18 mouse cellular contexts compared by ENCODE assay signal in the genomic region with DNA sequence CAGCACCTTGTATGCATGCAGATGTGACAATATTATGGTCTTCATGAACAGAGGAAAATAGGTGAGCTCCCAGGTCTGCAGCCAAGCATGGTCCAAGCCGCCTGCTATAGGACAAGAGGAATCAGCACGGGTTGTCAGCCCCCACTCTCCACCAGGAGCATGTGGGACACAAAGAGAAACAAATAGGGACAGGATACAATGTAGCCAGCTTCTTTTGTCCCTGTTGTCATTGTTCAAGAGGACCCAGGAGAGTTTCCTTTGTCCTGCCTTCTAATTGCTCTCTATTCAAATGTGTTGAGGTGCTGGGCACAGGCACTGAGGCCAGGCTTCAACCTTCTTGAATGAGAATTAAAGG.
DNase-seq lines count a peak whose midpoint lies in the region; ATAC-seq lines count a peak whose summit lies in the region.
"Had no signal": no experiment of that assay in that cellular context is flagged by ENCODE, and none has a peak within 500 bp of the region (broad histone marks: within the 10 kb centered on the region; RNA-seq: fewer than 3 reads in every experiment).

No protein-coding gene starts in this region.

- H3K36me3 ChIP-seq in forebrain, embryonic 12.5 days (replicated peaks): no peaks in the 10 kb centered on the region
- no peaks in the 10 kb centered on the region for H3K36me3 ChIP-seq in hindbrain, embryonic 13.5 days
- no peaks in the 10 kb centered on the region for H3K36me3 ChIP-seq in midbrain, embryonic 16.5 days (ENCODE audit: control insufficient read depth, insufficient read depth, low read length)
- H3K36me3 ChIP-seq: embryonic facial prominence, embryonic 12.5 days; heart, embryonic 10.5 days; liver, embryonic 13.5 days had no signal

- H3K27ac ChIP-seq in forebrain, embryonic 12.5 days: peak overlapping the region; percentile 74; the same call in 1 of the 2 replicates
- H3K27ac ChIP-seq in hindbrain, embryonic 13.5 days: peak overlapping the region; percentile 85
- H3K27ac ChIP-seq in midbrain, embryonic 16.5 days (ENCODE audit: low read length): peak overlapping the region; percentile 86
- H3K27ac ChIP-seq: embryonic facial prominence, embryonic 12.5 days; heart, embryonic 10.5 days; liver, embryonic 13.5 days had no signal

- H3K4me2 ChIP-seq in forebrain, embryonic 12.5 days: no peak overlapping the region
- H3K4me2 ChIP-seq in hindbrain, embryonic 13.5 days: no peak overlapping the region
- H3K4me2 ChIP-seq in midbrain, embryonic 16.5 days (ENCODE audit: low read length): no peak overlapping the region
- H3K4me2 ChIP-seq: embryonic facial prominence, embryonic 12.5 days; liver, embryonic 13.5 days had no signal

- peak; percentile 85 for DNase-seq in R1 (ENCODE audit: low read depth, low spot score)
- DNase-seq in layer of hippocampus, adult 11-12 months (ENCODE audit: low spot score): no peak
- DNase-seq in left cerebral cortex, adult 9 months (ENCODE audit: low spot score in 2 of 2): no peak
- no peak for DNase-seq in adrenal gland, adult 18-20 months (ENCODE audit: low spot score in 2 of 2)
- DNase-seq: cerebellum, postnatal 36 days; gastrocnemius, postnatal 10 days; kidney, postnatal 10 days; liver, embryonic 13.5 days; spleen, adult 18-20 months; thymus, postnatal 25 days had no signal

- no peaks in the 10 kb centered on the region for H3K27me3 ChIP-seq in forebrain, embryonic 12.5 days
- no peaks in the 10 kb centered on the region for H3K27me3 ChIP-seq in hindbrain, embryonic 13.5 days
- H3K27me3 ChIP-seq in midbrain, embryonic 16.5 days (ENCODE audit: control insufficient read depth, insufficient read depth, low read depth, low read length): no peaks in the 10 kb centered on the region
- H3K27me3 ChIP-seq: embryonic facial prominence, embryonic 12.5 days; liver, embryonic 13.5 days had no signal

- 7% methylated on average over 2 of the region's 2 CpGs for WGBS in forebrain, embryonic 12.5 days
- WGBS in hindbrain, embryonic 13.5 days: 17% methylated on average over 2 of the region's 2 CpGs
- WGBS in midbrain, embryonic 16.5 days: 15% methylated on average over 2 of the region's 2 CpGs

- peak; percentile 67 for ATAC-seq in forebrain, embryonic 12.5 days (ENCODE audit: low FRiP score)
- ATAC-seq in hindbrain, embryonic 13.5 days (ENCODE audit: low FRiP score): peak; percentile 83
- ATAC-seq in midbrain, embryonic 16.5 days: peak; percentile 77
- ATAC-seq: CD4-positive, CD25-positive, alpha-beta regulatory T cell, adult 4 months; intestine, postnatal 0 days; lung, postnatal 0 days had no signal

- H3K4me3 ChIP-seq in forebrain, embryonic 12.5 days (replicated peaks): no peak overlapping the region
- H3K4me3 ChIP-seq in hindbrain, embryonic 13.5 days: no peak overlapping the region
- H3K4me3 ChIP-seq in midbrain, embryonic 16.5 days (ENCODE audit: low read depth, low read length): no peak overlapping the region
- H3K4me3 ChIP-seq: embryonic facial prominence, embryonic 12.5 days; heart, embryonic 10.5 days; liver, embryonic 13.5 days had no signal

- peaks cover 16% of the 10 kb centered on the region for H3K4me1 ChIP-seq in forebrain, embryonic 12.5 days
- peaks cover 14% of the 10 kb centered on the region for H3K4me1 ChIP-seq in hindbrain, embryonic 13.5 days (replicated peaks)
- peaks cover 19% of the 10 kb centered on the region for H3K4me1 ChIP-seq in midbrain, embryonic 16.5 days (ENCODE audit: control insufficient read depth, insufficient read depth, low read length)
- H3K4me1 ChIP-seq: liver, embryonic 13.5 days had no signal

- H3K9ac ChIP-seq in forebrain, embryonic 12.5 days: no peak overlapping the region
- no peak overlapping the region for H3K9ac ChIP-seq in hindbrain, embryonic 13.5 days
- H3K9ac ChIP-seq in midbrain, embryonic 16.5 days (ENCODE audit: low read depth, low read length): no peak overlapping the region
- H3K9ac ChIP-seq: embryonic facial prominence, embryonic 12.5 days; liver, embryonic 13.5 days had no signal

- H3K9me3 ChIP-seq in forebrain, embryonic 12.5 days: no peaks in the 10 kb centered on the region
- no peaks in the 10 kb centered on the region for H3K9me3 ChIP-seq in hindbrain, embryonic 13.5 days
- H3K9me3 ChIP-seq in midbrain, embryonic 16.5 days (replicated peaks; ENCODE audit: control insufficient read depth, low read length, poor library complexity, severe bottlenecking): no peaks in the 10 kb centered on the region
- H3K9me3 ChIP-seq: embryonic facial prominence, embryonic 12.5 days; heart, embryonic 10.5 days; liver, embryonic 13.5 days had no signal
